Mouse (Mus musculus) embryonic facial prominence, embryonic 11.5 days (tissue): ENCODE results near the gene Dock4. TPM values are rescaled to one million over a fixed set of nuclear protein-coding genes. Genes with fewer than 3 reads are reported as not detected.

Experiments
- ATAC-seq: fragments of 200-750 bp; cut with Nextera tagmentation; replicated peaks from 2 replicates; pipeline ENCODE4 v1.8.0; 2017; ENCODE audit warnings: low read depth; ENCODE audit not compliant: insufficient number of reproducible peaks, low FRiP score, low TSS enrichment
- DNase-seq: peaks from one replicate; pipeline ENCODE4 v3.0.0-alpha.2; 2015; ENCODE audit warnings: low spot score
- H3K27ac ChIP-seq: fragments of 300-500 bp; sonication (generic); replicated peaks from 2 replicates; pipeline ENCODE4 v1.5.1; 2014; ENCODE audit warnings: mild to moderate bottlenecking, low read depth, low read length, control low read depth
- H3K27me3 ChIP-seq: fragments of 300-500 bp; sonication (generic); 2 replicates; pipeline ENCODE4 v1.6.1; 2014; ENCODE audit warnings: mild to moderate bottlenecking, low read length, moderate library complexity, mixed read lengths; ENCODE audit not compliant: control insufficient read depth, insufficient read depth
- H3K36me3 ChIP-seq: fragments of 300-500 bp; sonication (generic); replicated peaks from 2 replicates; pipeline ENCODE4 v1.6.1; 2014; ENCODE audit warnings: low read depth, mild to moderate bottlenecking, low read length, moderate library complexity, mixed read lengths; ENCODE audit not compliant: control insufficient read depth, insufficient read depth
- H3K4me1 ChIP-seq: fragments of 300-500 bp; sonication (generic); 2 replicates; pipeline ENCODE4 v1.6.1; 2014; ENCODE audit warnings: low read length, mixed read lengths; ENCODE audit not compliant: control insufficient read depth, insufficient read depth
- H3K4me2 ChIP-seq: fragments of 300-500 bp; sonication (generic); 2 replicates; pipeline ENCODE4 v1.6.1; 2014; ENCODE audit warnings: low read depth, mild to moderate bottlenecking, control low read depth, low read length, moderate library complexity
- H3K4me3 ChIP-seq: fragments of 300-500 bp; sonication (generic); 2 replicates; pipeline ENCODE4 v1.5.1; 2014; ENCODE audit warnings: low read depth, low read length, control low read depth
- H3K9ac ChIP-seq: fragments of 300-500 bp; sonication (generic); replicated peaks from 2 replicates; pipeline ENCODE4 v1.6.1; 2014; ENCODE audit warnings: mild to moderate bottlenecking, control low read depth, low read length
- H3K9me3 ChIP-seq: fragments of 300-500 bp; sonication (generic); replicated peaks from 2 replicates; pipeline ENCODE4 v1.6.1; 2016; ENCODE audit warnings: mild to moderate bottlenecking, low read length, inconsistent platforms, mixed read lengths; ENCODE audit not compliant: control insufficient read depth
- WGBS: fragments of 180-500 bp; shearing (Covaris S2); extraction: QIAGEN DNeasy Blood & Tissue Kit; methylation state at CpG from one replicate; pipeline ENCODE4 v1.1.7; 2014; 5-methylcytosine and 5-hydroxymethylcytosine counted together
- polyA plus RNA-seq: library from polyadenylated mRNA; unstranded; fragments of >200 nt; fragmentation: Nextera tagmentation; extraction: Ambion mirVana; gene quantifications from 2 replicates; pipeline ENCODE4 v1.2.1, GENCODE M21; 2014

The Dock4 gene
- polyA plus RNA-seq, 1 experiment from 2014 or later, result 10.7 TPM

GRCm38 (mm10) chr12:40655861-40656260 lies 210.1 kb downstream of the Dock4 start:
- Histone ChIP-seq H3K4me3 (no peak overlapping the region), H3K9ac (no peak overlapping the region), H3K27ac (no peak overlapping the region), H3K27me3 (no peaks in the 10 kb centered on the region), H3K4me2 (no peak overlapping the region), H3K9me3 (no peaks in the 10 kb centered on the region), H3K36me3 (no peaks in the 10 kb centered on the region), H3K4me1 (no peaks in the 10 kb centered on the region)
- DNase-seq (no peak), ATAC-seq (no peak)
- WGBS, result 96% methylated on average over 2 of the region's 2 CpGs

GRCm38 (mm10) chr12:40656438-40656837 lies 210.7 kb downstream of the Dock4 start:
- ATAC-seq (no peak), DNase-seq (no peak)
- Histone ChIP-seq H3K4me3 (no peak overlapping the region), H3K4me2 (no peak overlapping the region), H3K9ac (no peak overlapping the region), H3K4me1 (no peaks in the 10 kb centered on the region), H3K9me3 (no peaks in the 10 kb centered on the region), H3K27ac (no peak overlapping the region), H3K36me3 (no peaks in the 10 kb centered on the region), H3K27me3 (no peaks in the 10 kb centered on the region)
- 55% methylated on average over 5 of the region's 5 CpGs for WGBS

GRCm38 (mm10) chr12:40657229-40657885 lies 211.6 kb downstream of the Dock4 start:
- no peak overlapping the region for H3K27ac ChIP-seq
- no peaks in the 10 kb centered on the region for H3K36me3 ChIP-seq
- H3K27me3 ChIP-seq, result no peaks in the 10 kb centered on the region
- ATAC-seq (no peak), DNase-seq (no peak)
- H3K4me3 ChIP-seq, result no peak overlapping the region
- H3K9ac ChIP-seq, result no peak overlapping the region
- H3K9me3 ChIP-seq, result no peaks in the 10 kb centered on the region
- H3K4me2 ChIP-seq, result no peak overlapping the region
- no peaks in the 10 kb centered on the region for H3K4me1 ChIP-seq
- 64% methylated on average over 4 of the region's 4 CpGs for WGBS

- H3K27ac ChIP-seq, result no peak overlapping the region
- no peaks in the 10 kb centered on the region for H3K27me3 ChIP-seq
- DNase-seq (peak; percentile 14), ATAC-seq (no peak)
- H3K9ac ChIP-seq, result no peak overlapping the region
- no peaks in the 10 kb centered on the region for H3K4me1 ChIP-seq
- no peaks in the 10 kb centered on the region for H3K9me3 ChIP-seq
- H3K4me2 ChIP-seq, result no peak overlapping the region
- WGBS, result 79% methylated on average over 6 of the region's 6 CpGs
- no peak overlapping the region for H3K4me3 ChIP-seq
- no peaks in the 10 kb centered on the region for H3K36me3 ChIP-seq
These were observed 213.9 kb downstream of the Dock4 start for GRCm38 (mm10) chr12:40659689-40660088.

- Histone ChIP-seq H3K4me3 (no peak overlapping the region), H3K9ac (no peak overlapping the region)
These were observed 223.7 kb downstream of the Dock4 start for GRCm38 (mm10) chr12:40669460-40669859.

GRCm38 (mm10) chr12:40670766-40671165 lies 225.0 kb downstream of the Dock4 start:
- H3K36me3 ChIP-seq, result no peaks in the 10 kb centered on the region
- no peak overlapping the region for H3K27ac ChIP-seq
- DNase-seq, result no peak
- H3K27me3 ChIP-seq, result no peaks in the 10 kb centered on the region
- H3K4me3 ChIP-seq, result no peak overlapping the region
- H3K4me2 ChIP-seq, result no peak overlapping the region
- H3K4me1 ChIP-seq, result no peaks in the 10 kb centered on the region
- H3K9me3 ChIP-seq, result no peaks in the 10 kb centered on the region
- no peak overlapping the region for H3K9ac ChIP-seq
- no peak for ATAC-seq

More at GRCm38 (mm10) chr12:40669460-40669859, 223.7 kb downstream of the Dock4 start:
- Histone ChIP-seq H3K4me2 (no peak overlapping the region), H3K27me3 (no peaks in the 10 kb centered on the region), H3K9me3 (no peaks in the 10 kb centered on the region), H3K27ac (no peak overlapping the region), H3K4me1 (no peaks in the 10 kb centered on the region), H3K36me3 (no peaks in the 10 kb centered on the region)
- DNase-seq (no peak), ATAC-seq (no peak)
- 91% methylated on average over 2 of the region's 2 CpGs for WGBS

- Histone ChIP-seq H3K27ac (no peak overlapping the region), H3K27me3 (no peaks in the 10 kb centered on the region), H3K36me3 (no peaks in the 10 kb centered on the region; the same call in 1 of the 2 replicates), H3K4me3 (no peak overlapping the region), H3K9ac (no peak overlapping the region), H3K9me3 (no peaks in the 10 kb centered on the region), H3K4me1 (no peaks in the 10 kb centered on the region), H3K4me2 (no peak overlapping the region)
- ATAC-seq (no peak), DNase-seq (no peak)
- WGBS, result 82% methylated on average over 4 of the region's 4 CpGs
These were observed 234.0 kb downstream of the Dock4 start for GRCm38 (mm10) chr12:40679713-40680112.

GRCm38 (mm10) chr12:40680551-40680950 lies 234.8 kb downstream of the Dock4 start:
- DNase-seq, result peak; percentile 59
- H3K36me3 ChIP-seq, result no peaks in the 10 kb centered on the region; the same call in 1 of the 2 replicates
- H3K27me3 ChIP-seq, result no peaks in the 10 kb centered on the region
- no peak overlapping the region for H3K4me2 ChIP-seq
- WGBS, result 85% methylated on average over 1 of the region's 1 CpGs
- H3K9ac ChIP-seq, result no peak overlapping the region
- no peak overlapping the region for H3K4me3 ChIP-seq
- no peaks in the 10 kb centered on the region for H3K9me3 ChIP-seq
- no peak for ATAC-seq
- H3K27ac ChIP-seq, result no peak overlapping the region
- H3K4me1 ChIP-seq, result no peaks in the 10 kb centered on the region
